Mouse (Mus musculus) intestine, embryonic 16.5 days (tissue): ENCODE results near the gene Bcl2a1b. TPM values are rescaled to one million over a fixed set of nuclear protein-coding genes. Genes with fewer than 3 reads are reported as not detected.
"Not testable (repeated sequence)": the region's sequence is repeated elsewhere in the genome, so short reads cannot be mapped to it uniquely, and the experiment has no call there.

Experiments
- ATAC-seq: fragments of 200-750 bp; cut with Nextera tagmentation; 2 replicates; pipeline ENCODE4 v1.8.0; 2017; ENCODE audit warnings: moderate TSS enrichment, moderate library complexity
- H3K27ac ChIP-seq: fragments of 300-500 bp; sonication (generic); 2 replicates; pipeline ENCODE4 v1.5.1; 2014; ENCODE audit warnings: mild to moderate bottlenecking, low read length
- H3K27me3 ChIP-seq: fragments of 300-500 bp; sonication (generic); replicated peaks from 2 replicates; pipeline ENCODE4 v1.6.1; 2014; ENCODE audit warnings: low read length, control low read depth, mixed read lengths; ENCODE audit not compliant: control insufficient read depth, insufficient read depth
- H3K36me3 ChIP-seq: fragments of 300-500 bp; sonication (generic); 2 replicates; pipeline ENCODE4 v1.6.1; 2014; ENCODE audit warnings: low read length, control low read depth; ENCODE audit not compliant: control insufficient read depth, insufficient read depth
- H3K4me1 ChIP-seq: fragments of 300-500 bp; sonication (generic); 2 replicates; pipeline ENCODE4 v1.6.1; 2014; ENCODE audit warnings: low read length, control low read depth, mixed read lengths; ENCODE audit not compliant: control insufficient read depth, insufficient read depth
- H3K4me2 ChIP-seq: fragments of 300-500 bp; sonication (generic); 2 replicates; pipeline ENCODE4 v1.6.1; 2014; ENCODE audit warnings: low read depth, low read length, control low read depth
- H3K4me3 ChIP-seq: fragments of 300-500 bp; sonication (generic); 2 replicates; pipeline ENCODE4 v1.5.1; 2014; ENCODE audit warnings: mild to moderate bottlenecking, low read length
- H3K9ac ChIP-seq: fragments of 300-500 bp; sonication (generic); 2 replicates; pipeline ENCODE4 v1.6.1; 2014; ENCODE audit warnings: low read depth, low read length
- H3K9me3 ChIP-seq: fragments of 300-500 bp; sonication (generic); 2 replicates; pipeline ENCODE4 v1.6.1; 2016; ENCODE audit warnings: low read length, control low read depth; ENCODE audit not compliant: control insufficient read depth
- WGBS: fragments of 180-500 bp; shearing (Covaris S2); extraction: QIAGEN DNeasy Blood & Tissue Kit; methylation state at CpG from one replicate; pipeline ENCODE4 v1.1.7; 2014; 5-methylcytosine and 5-hydroxymethylcytosine counted together
- polyA plus RNA-seq: library from polyadenylated mRNA; unstranded; fragments of >200 nt; fragmentation: Nextera tagmentation; extraction: Ambion mirVana; gene quantifications from 2 replicates; pipeline ENCODE4 v1.2.1, GENCODE M21; 2015

The Bcl2a1b gene
- 4.1 and 5.2 TPM in 2 replicates for polyA plus RNA-seq

GRCm38 (mm10) chr9:89198969-89199416 lies at the start of gene Bcl2a1b, which contains the start of gene Gm29094:
TSS of gene Bcl2a1b (plus strand) at chr9:89199209.
TSS of gene Gm29094 (plus strand) at chr9:89199379.
- 84% methylated on average over 5 of the region's 5 CpGs for WGBS
- ATAC-seq, result not testable (repeated sequence)

GRCm38 (mm10) chr9:89172539-89172938 lies 26.5 kb upstream of the Bcl2a1b start:
- H3K4me2 ChIP-seq, H3K4me3 ChIP-seq, H3K9ac ChIP-seq, H3K27me3 ChIP-seq, H3K4me1 ChIP-seq, H3K27ac ChIP-seq, ATAC-seq, H3K9me3 ChIP-seq, H3K36me3 ChIP-seq: not testable (repeated sequence)

More at GRCm38 (mm10) chr9:89198969-89199416, at the start of gene Bcl2a1b, which contains the start of gene Gm29094:
- not testable (repeated sequence) for H3K9me3 ChIP-seq, H3K4me3 ChIP-seq, H3K4me1 ChIP-seq, H3K27ac ChIP-seq, H3K36me3 ChIP-seq, H3K4me2 ChIP-seq, H3K9ac ChIP-seq, H3K27me3 ChIP-seq

GRCm38 (mm10) chr9:89178833-89179232 lies 20.2 kb upstream of the Bcl2a1b start:
- not testable (repeated sequence) for H3K36me3 ChIP-seq, H3K4me3 ChIP-seq, ATAC-seq, H3K4me2 ChIP-seq, H3K9me3 ChIP-seq, H3K9ac ChIP-seq, H3K4me1 ChIP-seq, H3K27me3 ChIP-seq, H3K27ac ChIP-seq
- 30% methylated on average over 2 of the region's 3 CpGs for WGBS

- H3K4me3 ChIP-seq, H3K27me3 ChIP-seq, H3K4me2 ChIP-seq, H3K4me1 ChIP-seq, ATAC-seq, H3K27ac ChIP-seq, H3K9me3 ChIP-seq, H3K9ac ChIP-seq, H3K36me3 ChIP-seq: not testable (repeated sequence)
- WGBS, result 81% methylated on average over 2 of the region's 4 CpGs
Measured at GRCm38 (mm10) chr9:89179469-89179868, 19.5 kb upstream of the Bcl2a1b start.

DNA sequence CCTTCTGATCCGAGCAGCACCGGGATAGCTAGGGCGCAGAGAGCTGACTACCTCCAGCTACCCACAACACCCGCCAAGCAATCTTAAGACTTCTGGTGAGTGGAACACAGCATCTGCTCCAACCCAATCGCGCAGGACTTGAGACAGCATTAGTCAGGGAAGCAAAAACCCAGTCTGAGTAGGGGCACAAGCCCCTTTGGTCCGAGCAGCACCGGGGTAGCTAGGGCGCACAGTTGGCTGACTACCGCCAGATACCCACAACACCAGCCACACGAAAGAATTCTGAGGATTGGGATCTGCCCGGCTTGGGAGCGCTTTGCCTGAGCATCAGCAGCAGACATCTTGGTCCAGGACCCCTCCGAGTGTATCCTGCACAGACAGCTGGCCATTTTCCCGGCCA lies 12.0 kb upstream of the Bcl2a1b start:
- H3K36me3 ChIP-seq, H3K4me1 ChIP-seq, H3K27me3 ChIP-seq, H3K4me2 ChIP-seq, H3K9me3 ChIP-seq, ATAC-seq, H3K4me3 ChIP-seq, H3K27ac ChIP-seq, H3K9ac ChIP-seq: not testable (repeated sequence)
- WGBS, result 77% methylated on average over 15 of the region's 15 CpGs

DNA sequence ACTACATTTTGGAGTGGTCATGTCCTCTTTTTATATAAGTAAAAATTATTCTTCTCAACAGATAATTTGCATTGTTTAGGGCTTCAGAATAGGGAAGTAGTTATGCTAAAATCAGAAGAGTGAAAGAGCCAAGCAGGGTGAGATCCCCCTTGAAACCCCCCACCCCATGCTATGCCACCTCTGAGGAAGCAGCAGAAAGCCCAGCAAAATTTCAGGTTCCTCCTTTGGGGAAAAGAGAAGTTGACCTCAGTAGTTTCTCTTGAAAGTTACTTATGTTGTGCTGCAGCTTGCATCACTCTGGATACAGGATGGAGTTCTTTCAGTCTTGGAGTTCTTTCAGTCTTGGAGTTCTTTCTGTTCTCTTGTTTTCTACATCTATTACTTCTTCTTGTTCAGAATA lies 3.5 kb upstream of the Bcl2a1b start:
- not testable (repeated sequence) for H3K4me2 ChIP-seq, H3K27me3 ChIP-seq, H3K36me3 ChIP-seq, H3K4me3 ChIP-seq, H3K9me3 ChIP-seq, H3K4me1 ChIP-seq, H3K27ac ChIP-seq, H3K9ac ChIP-seq, ATAC-seq

DNA sequence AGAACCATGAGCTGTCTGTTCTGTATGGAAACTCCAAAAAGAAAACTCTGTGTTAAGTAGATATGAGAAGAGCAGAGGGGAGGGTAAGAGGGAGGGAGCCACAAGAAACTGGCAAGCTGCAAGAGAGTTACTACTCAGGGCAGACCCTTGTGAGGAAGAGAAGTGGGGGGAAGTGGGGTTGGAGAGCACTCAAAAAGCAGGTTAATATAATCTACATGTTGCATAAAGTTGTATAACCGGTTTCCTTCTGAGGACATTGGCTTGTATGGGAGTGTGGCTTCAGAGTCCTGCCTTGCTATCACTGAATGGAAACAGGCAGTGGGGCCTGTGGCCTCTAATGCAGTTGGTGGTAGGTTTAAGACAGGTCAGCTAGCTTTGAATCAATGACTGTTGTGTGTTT lies 1.5 kb upstream of the Bcl2a1b start:
- not testable (repeated sequence) for H3K9me3 ChIP-seq, H3K36me3 ChIP-seq, H3K4me2 ChIP-seq, H3K9ac ChIP-seq, H3K27ac ChIP-seq, H3K4me3 ChIP-seq, H3K4me1 ChIP-seq, H3K27me3 ChIP-seq
- 55% methylated on average over 1 of the region's 1 CpGs for WGBS
- ATAC-seq, result peak; percentile 89

DNA sequence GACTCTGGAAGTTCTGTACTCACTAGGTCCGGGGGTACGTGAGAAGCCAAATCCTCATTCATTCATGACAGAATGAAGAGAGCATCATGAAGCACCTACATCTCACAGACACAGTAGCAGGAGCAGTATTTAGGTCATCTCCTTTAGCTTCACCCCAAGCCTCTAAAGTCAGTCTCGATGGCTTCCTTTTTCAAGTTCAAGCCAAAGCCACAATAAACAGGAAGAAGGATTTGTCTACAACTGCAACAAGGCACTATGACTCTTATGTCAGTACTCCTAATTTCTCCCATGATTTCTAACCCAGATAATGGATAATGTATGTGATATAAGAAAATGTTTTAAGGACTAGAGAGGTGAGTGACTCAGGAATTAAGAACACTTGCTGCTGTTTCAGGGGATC lies 660 bp upstream of the Bcl2a1b start:
- ATAC-seq, H3K27ac ChIP-seq, H3K27me3 ChIP-seq, H3K36me3 ChIP-seq, H3K4me2 ChIP-seq, H3K4me1 ChIP-seq, H3K9me3 ChIP-seq, H3K4me3 ChIP-seq, H3K9ac ChIP-seq: not testable (repeated sequence)
- WGBS, result 84% methylated on average over 3 of the region's 3 CpGs

DNA sequence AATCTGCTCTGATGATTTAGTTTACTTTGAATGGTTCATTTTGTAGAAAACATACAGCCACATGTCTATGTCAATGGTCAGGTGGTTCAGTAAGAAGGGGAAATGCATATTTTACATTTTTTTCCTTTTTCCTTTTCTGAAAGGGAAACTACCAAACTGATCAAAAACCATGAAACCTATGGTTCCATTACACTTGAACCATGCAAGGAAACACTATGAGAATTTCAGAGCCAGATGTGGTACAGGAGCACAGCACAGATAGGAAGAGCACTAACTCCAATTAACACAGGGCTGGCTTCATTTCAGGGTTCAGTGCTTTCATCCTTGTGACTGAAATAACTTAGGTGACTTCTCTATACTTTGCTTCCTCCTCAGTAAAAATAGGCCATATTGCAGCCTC lies 3.2 kb downstream of the Bcl2a1b start:
- not testable (repeated sequence) for ATAC-seq, H3K36me3 ChIP-seq, H3K9me3 ChIP-seq, H3K27ac ChIP-seq, H3K9ac ChIP-seq, H3K4me1 ChIP-seq, H3K4me3 ChIP-seq, H3K4me2 ChIP-seq, H3K27me3 ChIP-seq

GRCm38 (mm10) chr9:89208939-89209338 lies 9.9 kb downstream of the Bcl2a1b start:
- H3K4me3 ChIP-seq, H3K4me2 ChIP-seq, H3K27ac ChIP-seq, H3K36me3 ChIP-seq, H3K9ac ChIP-seq, H3K4me1 ChIP-seq, H3K27me3 ChIP-seq, ATAC-seq, H3K9me3 ChIP-seq: not testable (repeated sequence)
- WGBS, result 69% methylated on average over 1 of the region's 1 CpGs
